Mouse (Mus musculus) hindbrain, postnatal 0 days (tissue): Measurements from ENCODE around the gene Mmp23. TPM values are rescaled to one million over a fixed set of nuclear protein-coding genes. Genes with fewer than 3 reads are reported as not detected.

Source experiments
- ATAC-seq: fragments of 200-750 bp; cut with Nextera tagmentation; 2 replicates; pipeline ENCODE4 v1.8.0; 2017; ENCODE audit warnings: mild to moderate bottlenecking, moderate TSS enrichment, moderate library complexity
- DNase-seq: peaks from one replicate; pipeline ENCODE4 v3.0.0-alpha.2; 2015; ENCODE audit warnings: low spot score
- H3K27ac ChIP-seq: fragments of 300-500 bp; sonication (generic); 2 replicates; pipeline ENCODE4 v1.5.1; 2014; ENCODE audit warnings: mild to moderate bottlenecking
- H3K27me3 ChIP-seq: fragments of 300-500 bp; sonication (generic); 2 replicates; pipeline ENCODE4 v1.6.1; 2014; ENCODE audit warnings: low read length, mixed read lengths; ENCODE audit not compliant: insufficient read depth
- H3K36me3 ChIP-seq: fragments of 300-500 bp; sonication (generic); 2 replicates; pipeline ENCODE4 v1.6.1; 2014; ENCODE audit warnings: low read length, mixed read lengths; ENCODE audit not compliant: insufficient read depth
- H3K4me1 ChIP-seq: fragments of 300-500 bp; sonication (generic); 2 replicates; pipeline ENCODE4 v1.6.1; 2014; ENCODE audit warnings: antibody characterized with exemption, low read length, mixed read lengths; ENCODE audit not compliant: insufficient read depth
- H3K4me2 ChIP-seq: fragments of 300-500 bp; sonication (generic); 2 replicates; pipeline ENCODE4 v1.6.1; 2014; ENCODE audit warnings: low read depth, mild to moderate bottlenecking, low read length, moderate library complexity, mixed read lengths
- H3K4me3 ChIP-seq: fragments of 300-500 bp; sonication (generic); 2 replicates; pipeline ENCODE4 v1.5.1; 2014; ENCODE audit warnings: low read length
- H3K9ac ChIP-seq: fragments of 300-500 bp; sonication (generic); replicated peaks from 2 replicates; pipeline ENCODE4 v1.6.1; 2014; ENCODE audit warnings: mild to moderate bottlenecking, low read length, moderate library complexity, mixed read lengths
- H3K9me3 ChIP-seq: fragments of 300-500 bp; sonication (generic); 2 replicates; pipeline ENCODE4 v1.6.1; 2016; ENCODE audit warnings: low read length, mixed read lengths
- CTCF ChIP-seq: IDR thresholded peaks from 2 replicates; pipeline ENCODE4 v1.5.1; 2016; ENCODE audit warnings: antibody characterized with exemption, control low read depth, low read depth
- WGBS: fragments of 180-500 bp; shearing (Covaris S2); extraction: QIAGEN DNeasy Blood & Tissue Kit; methylation state at CpG from one replicate; pipeline ENCODE4 v1.1.7; 2014; 5-methylcytosine and 5-hydroxymethylcytosine counted together
- polyA plus RNA-seq: library from polyadenylated mRNA; unstranded; fragments of >200 nt; fragmentation: Nextera tagmentation; extraction: Ambion mirVana; gene quantifications from 2 replicates; pipeline ENCODE4 v1.2.1, GENCODE M21; 2015
- total RNA-seq: library from RNA; depleted of rRNA; stranded (reverse); fragments of >200 nt; gene quantifications from 2 replicates; pipeline ENCODE4 v1.2.3, GENCODE M21; 2014; rRNA removed

Mmp23 gene
- total and polyA plus RNA-seq, 2 experiments from 2014 or later: 5.7 to 13.5 TPM

GRCm38 (mm10) chr4:155603801-155604200 is 49.4 kb downstream of the Mmp23 start:
- H3K4me2 ChIP-seq: no peak overlapping the region
- WGBS: 93% methylated on average over 6 of the region's 6 CpGs
- H3K4me1 ChIP-seq: 0 out of 2 replicates have a peak, but pooled peaks cover 4% of the 10 kb centered on the region
- H3K4me3 ChIP-seq: no peak overlapping the region
- H3K27me3 ChIP-seq: no peaks in the 10 kb centered on the region
- TF ChIP-seq CTCF: no peak
- DNase-seq: no peak
- no peaks in the 10 kb centered on the region for H3K9me3 ChIP-seq
- no peak overlapping the region for H3K9ac ChIP-seq
- no peak for ATAC-seq
- H3K27ac ChIP-seq: no peak overlapping the region
- no peaks in the 10 kb centered on the region for H3K36me3 ChIP-seq

GRCm38 (mm10) chr4:155602753-155603152 is 50.4 kb downstream of the Mmp23 start:
- Histone ChIP-seq H3K27ac (no peak overlapping the region), H3K9ac (peak overlapping the region; percentile 96; the same call in 1 of the 2 replicates), H3K36me3 (no peaks in the 10 kb centered on the region), H3K9me3 (no peaks in the 10 kb centered on the region), H3K4me3 (peak overlapping the region; percentile 96; the same call in 1 of the 2 replicates), H3K4me2 (peak overlapping the region; percentile 92), H3K4me1 (0 out of 2 replicates have a peak, but pooled peaks cover 4% of the 10 kb centered on the region), H3K27me3 (no peaks in the 10 kb centered on the region)
- DNase-seq (no peak), ATAC-seq (no peak)
- WGBS: 89% methylated on average over 1 of the region's 1 CpGs
- no peak for TF ChIP-seq CTCF

- no peaks in the 10 kb centered on the region for H3K9me3 ChIP-seq
- 0 out of 2 replicates have a peak, but pooled peaks cover 4% of the 10 kb centered on the region for H3K4me1 ChIP-seq
- no peaks in the 10 kb centered on the region for H3K27me3 ChIP-seq
- H3K4me3 ChIP-seq: peak overlapping the region; percentile 96
- H3K27ac ChIP-seq: peak overlapping the region; percentile 100
- peak; percentile 59 for ATAC-seq
- H3K36me3 ChIP-seq: no peaks in the 10 kb centered on the region
- peak overlapping the region; percentile 92 for H3K4me2 ChIP-seq
- 1% methylated on average over 31 of the region's 31 CpGs for WGBS
- no peak for DNase-seq
- H3K9ac ChIP-seq: peak overlapping the region; percentile 96
- no peak for TF ChIP-seq CTCF
Measured at GRCm38 (mm10) chr4:155601997-155602456, 51.2 kb downstream of the Mmp23 start.

- DNase-seq (peak; percentile 96), ATAC-seq (peak; percentile 96)
- H3K36me3 ChIP-seq: no peaks in the 10 kb centered on the region
- H3K4me2 ChIP-seq: peak within 1 kb of the TSS; percentile 92
- no peak for TF ChIP-seq CTCF
- peak within 1 kb of the TSS; percentile 96 for H3K9ac ChIP-seq
- H3K4me3 ChIP-seq: peak within 1 kb of the TSS; percentile 96
- H3K27me3 ChIP-seq: no peaks in the 10 kb centered on the region
- under 1% methylated on average over 65 of the region's 65 CpGs for WGBS
- 0 out of 2 replicates have a peak, but pooled peaks cover 4% of the 10 kb centered on the region for H3K4me1 ChIP-seq
- H3K27ac ChIP-seq: peak within 1 kb of the TSS; percentile 100
- H3K9me3 ChIP-seq: no peaks in the 10 kb centered on the region
Measured at GRCm38 (mm10) chr4:155601091-155601996, 51.8 kb downstream of the Mmp23 start, which contains the start of gene Slc35e2. Gene Slc35e2 (plus strand): TSS chr4:155601416.

Other genes starting within 250 kb of the Mmp23 start
- gene Cfap74, start 244.2 kb downstream of the Mmp23 start, total RNA-seq: 3.7 and 5.7 TPM in 2 replicates
- gene Cfap74, start 244.2 kb downstream of the Mmp23 start, polyA plus RNA-seq: 5.2 and 5.5 TPM in 2 replicates
- gene Tmem52, start 184.3 kb downstream of the Mmp23 start, total RNA-seq: 0.61 and 3.7 TPM in 2 replicates
- gene Tmem52, start 184.3 kb downstream of the Mmp23 start, polyA plus RNA-seq: 0.46 and 0.74 TPM in 2 replicates
- gene Gnb1, start 162.0 kb downstream of the Mmp23 start, total RNA-seq: 363 and 456 TPM in 2 replicates
- 1,192 and 1,230 TPM in 2 replicates for gene Gnb1, start 162.0 kb downstream of the Mmp23 start, polyA plus RNA-seq
- gene Nadk, start 91.0 kb downstream of the Mmp23 start, total RNA-seq: 98.6 and 108 TPM in 2 replicates
- 57.5 and 59.6 TPM in 2 replicates for gene Nadk, start 91.0 kb downstream of the Mmp23 start, polyA plus RNA-seq
- gene Slc35e2, start 52.0 kb downstream of the Mmp23 start, total RNA-seq: 72.0 and 77.2 TPM in 2 replicates
- 11.1 and 13.2 TPM in 2 replicates for gene Slc35e2, start 52.0 kb downstream of the Mmp23 start, polyA plus RNA-seq
- gene Cdk11b, start 28.5 kb downstream of the Mmp23 start, total RNA-seq: 16.5 and 21.4 TPM in 2 replicates
- gene Cdk11b, start 28.5 kb downstream of the Mmp23 start, polyA plus RNA-seq: 65.5 and 74.3 TPM in 2 replicates
- gene Gm10563, start 8.0 kb downstream of the Mmp23 start, total RNA-seq: not detected in 2 replicates
- not detected in 2 replicates for gene Gm10563, start 8.0 kb downstream of the Mmp23 start, polyA plus RNA-seq
- gene Mib2, start 15.8 kb upstream of the Mmp23 start, total RNA-seq: 109 and 127 TPM in 2 replicates
- gene Mib2, start 15.8 kb upstream of the Mmp23 start, polyA plus RNA-seq: 40.6 and 44.1 TPM in 2 replicates
- gene Fndc10, start 41.0 kb upstream of the Mmp23 start, total RNA-seq: 50.5 and 52.0 TPM in 2 replicates
- 26.0 and 26.5 TPM in 2 replicates for gene Fndc10, start 41.0 kb upstream of the Mmp23 start, polyA plus RNA-seq
- 110 and 117 TPM in 2 replicates for gene Ssu72, start 51.4 kb upstream of the Mmp23 start, total RNA-seq
- gene Ssu72, start 51.4 kb upstream of the Mmp23 start, polyA plus RNA-seq: 165 and 169 TPM in 2 replicates
- gene Tmem240, start 81.4 kb upstream of the Mmp23 start, total RNA-seq: 73.3 and 82.2 TPM in 2 replicates
- 31.0 and 33.6 TPM in 2 replicates for gene Tmem240, start 81.4 kb upstream of the Mmp23 start, polyA plus RNA-seq
- 65.7 and 83.4 TPM in 2 replicates for gene Atad3a, start 107.7 kb upstream of the Mmp23 start, total RNA-seq
- gene Atad3a, start 107.7 kb upstream of the Mmp23 start, polyA plus RNA-seq: 68.8 and 72.2 TPM in 2 replicates
- gene Vwa1, start 121.3 kb upstream of the Mmp23 start, total RNA-seq: 43.3 and 55.5 TPM in 2 replicates
- gene Vwa1, start 121.3 kb upstream of the Mmp23 start, polyA plus RNA-seq: 27.8 and 29.4 TPM in 2 replicates
- gene Tmem88b, start 132.5 kb upstream of the Mmp23 start, total RNA-seq: 0.86 and 2.3 TPM in 2 replicates
- 1.0 and 1.2 TPM in 2 replicates for gene Tmem88b, start 132.5 kb upstream of the Mmp23 start, polyA plus RNA-seq
- gene Ankrd65, start 137.1 kb upstream of the Mmp23 start, total RNA-seq: not detected in 2 replicates
- gene Ankrd65, start 137.1 kb upstream of the Mmp23 start, polyA plus RNA-seq: not detected in 2 replicates
- 75.4 and 87.5 TPM in 2 replicates for gene Mrpl20, start 149.5 kb upstream of the Mmp23 start, total RNA-seq
- 303 and 310 TPM in 2 replicates for gene Mrpl20, start 149.5 kb upstream of the Mmp23 start, polyA plus RNA-seq
- gene Ccnl2, start 159.1 kb upstream of the Mmp23 start, total RNA-seq: 57.6 and 80.2 TPM in 2 replicates
- gene Ccnl2, start 159.1 kb upstream of the Mmp23 start, polyA plus RNA-seq: 82.6 and 90.6 TPM in 2 replicates
- 110 and 143 TPM in 2 replicates for gene Aurkaip1, start 177.9 kb upstream of the Mmp23 start, total RNA-seq
- 162 and 175 TPM in 2 replicates for gene Aurkaip1, start 177.9 kb upstream of the Mmp23 start, polyA plus RNA-seq
- gene Mxra8, start 186.3 kb upstream of the Mmp23 start, total RNA-seq: 45.8 and 58.9 TPM in 2 replicates
- gene Mxra8, start 186.3 kb upstream of the Mmp23 start, polyA plus RNA-seq: 39.4 and 41.6 TPM in 2 replicates
- gene Dvl1, start 194.0 kb upstream of the Mmp23 start, total RNA-seq: 141 and 166 TPM in 2 replicates
- 16.0 and 16.4 TPM in 2 replicates for gene Dvl1, start 194.0 kb upstream of the Mmp23 start, polyA plus RNA-seq
- gene Tas1r3, start 210.0 kb upstream of the Mmp23 start, total RNA-seq: 0.04 and 1.5 TPM in 2 replicates
- gene Tas1r3, start 210.0 kb upstream of the Mmp23 start, polyA plus RNA-seq: 0.13 and 0.23 TPM in 2 replicates
- 31.3 and 41.8 TPM in 2 replicates for gene Cptp, start 216.1 kb upstream of the Mmp23 start, total RNA-seq
- 26.8 and 27.9 TPM in 2 replicates for gene Cptp, start 216.1 kb upstream of the Mmp23 start, polyA plus RNA-seq
- gene Ints11, start 216.2 kb upstream of the Mmp23 start, total RNA-seq: 51.3 and 52.1 TPM in 2 replicates
- 49.9 and 52.4 TPM in 2 replicates for gene Ints11, start 216.2 kb upstream of the Mmp23 start, polyA plus RNA-seq
- gene Pusl1, start 238.4 kb upstream of the Mmp23 start, total RNA-seq: 73.6 and 109 TPM in 2 replicates
- gene Pusl1, start 238.4 kb upstream of the Mmp23 start, polyA plus RNA-seq: 58.8 and 59.6 TPM in 2 replicates
- gene Acap3, start 238.4 kb upstream of the Mmp23 start, total RNA-seq: 69.5 and 93.5 TPM in 2 replicates
- gene Acap3, start 238.4 kb upstream of the Mmp23 start, polyA plus RNA-seq: 52.2 and 56.4 TPM in 2 replicates